Mouse (Mus musculus): ENCODE measurements at regions not wholly inside any gene's neighbourhood (a gene's known extent, or its start where the extent isn't known, plus 50 kb on each side); places are given as distances from the start of the nearest gene placed in this dataset.

DNA sequence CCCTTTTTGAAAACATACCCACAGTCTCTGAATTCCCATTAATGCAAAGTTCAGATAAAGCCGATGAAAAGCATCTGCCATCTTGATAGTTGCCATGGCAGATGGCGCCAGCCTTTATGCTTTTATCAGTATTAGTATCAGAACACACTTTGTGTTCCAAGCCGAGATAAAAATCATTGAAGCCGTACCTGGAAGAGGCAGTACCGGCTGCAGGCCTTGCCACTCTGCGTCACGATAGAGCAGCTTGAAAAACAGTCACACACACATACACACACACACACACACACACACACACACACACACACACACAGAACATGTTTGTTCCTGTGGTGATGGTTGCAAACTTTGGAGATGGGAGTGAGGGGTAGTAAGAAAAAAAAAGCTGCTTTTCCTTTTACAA is 306.2 kb downstream of the Satb1 start:
- TF ChIP-seq POLR2A (IDR thresholded peaks at IDR 0.05; ENCODE audit: insufficient read length, low read depth) = no peak
- no peak for TF ChIP-seq USF1 (IDR thresholded peaks at IDR 0.05; ENCODE audit: low read depth)
- TF ChIP-seq MAX (IDR thresholded peaks at IDR 0.05; ENCODE audit: low read depth) = no peak
- TF ChIP-seq TCF12 (IDR thresholded peaks at IDR 0.05; ENCODE audit: insufficient read depth, poor library complexity, severe bottlenecking) = no peak
- no peak for TF ChIP-seq MYOD1 (IDR thresholded peaks at IDR 0.05; ENCODE audit: control insufficient read depth in 1 of 3, insufficient read length in 2 of 3, low read depth in 2 of 3)
- TF ChIP-seq SRF (IDR thresholded peaks at IDR 0.05; ENCODE audit: control insufficient read depth, insufficient read length, low read depth) = no peak
- no peak for TF ChIP-seq E2F4 (IDR thresholded peaks at IDR 0.05; ENCODE audit: insufficient read depth)
- TF ChIP-seq CEBPB (IDR thresholded peaks at IDR 0.05; ENCODE audit: insufficient read depth, poor library complexity, severe bottlenecking) = no peak
- TF ChIP-seq MYOG (IDR thresholded peaks at IDR 0.05; ENCODE audit: control insufficient read depth in 1 of 3, insufficient read depth in 1 of 3, insufficient read length in 2 of 3, low read depth in 2 of 3) = no peak
- no peak for TF ChIP-seq POLR2AphosphoS2 (IDR thresholded peaks at IDR 0.05; ENCODE audit: insufficient read length, low read depth)
- no peak for TF ChIP-seq REST (IDR thresholded peaks at IDR 0.05; ENCODE audit: insufficient read depth, insufficient read length)
